Mouse (Mus musculus) monocyte, adult 5-6 weeks (primary cell): ENCODE measurements around the gene Gm49361. TPM values are rescaled to one million over a fixed set of nuclear protein-coding genes. Genes with fewer than 3 reads are reported as not detected.
"Not testable (repeated sequence)": the region's sequence is repeated elsewhere in the genome, so short reads cannot be mapped to it uniquely, and the experiment has no call there.

Source experiments
- ATAC-seq: fragments of 153-309, 156-312 bp; replicated peaks from 2 replicates; pipeline ENCODE4 v1.8.0; 2017; ENCODE audit warnings: mild to moderate bottlenecking; ENCODE audit not compliant: low TSS enrichment, insufficient number of reproducible peaks, severe bottlenecking, poor library complexity, low FRiP score
- total RNA-seq: library from RNA; stranded (forward); fragments of 200-1000, 200-491, 200-594 nt; gene quantifications from 3 replicates; pipeline ENCODE4 v1.2.3, GENCODE M21; 2017

Gm49361 gene
- total RNA-seq, 1 experiment from 2014 or later, result not detected

GRCm38 (mm10) chr14:57657500-57657899 lies 88.4 kb downstream of the Gm49361 start:
- ATAC-seq, result no peak

DNA sequence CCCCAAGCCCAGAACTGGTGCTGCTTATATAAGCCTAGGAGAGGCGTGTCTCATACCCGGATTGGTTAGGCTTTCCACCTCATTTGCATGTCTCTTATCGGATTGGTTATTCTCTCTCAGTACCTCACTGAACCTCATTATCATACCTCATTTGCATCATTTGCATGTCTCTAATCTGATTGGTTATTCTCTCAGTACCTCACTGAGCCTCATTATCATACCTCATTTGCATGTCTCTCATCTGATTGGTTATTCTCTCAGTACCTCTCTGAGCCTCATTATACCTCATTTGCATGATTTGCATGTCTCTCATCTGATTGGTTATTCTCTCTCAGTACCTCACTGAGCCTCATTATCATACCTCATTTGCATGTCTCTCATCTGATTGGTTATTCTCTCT lies 89.4 kb downstream of the Gm49361 start:
- not testable (repeated sequence) for ATAC-seq

GRCm38 (mm10) chr14:57649501-57649900 lies 96.4 kb downstream of the Gm49361 start:
- no peak for ATAC-seq

DNA sequence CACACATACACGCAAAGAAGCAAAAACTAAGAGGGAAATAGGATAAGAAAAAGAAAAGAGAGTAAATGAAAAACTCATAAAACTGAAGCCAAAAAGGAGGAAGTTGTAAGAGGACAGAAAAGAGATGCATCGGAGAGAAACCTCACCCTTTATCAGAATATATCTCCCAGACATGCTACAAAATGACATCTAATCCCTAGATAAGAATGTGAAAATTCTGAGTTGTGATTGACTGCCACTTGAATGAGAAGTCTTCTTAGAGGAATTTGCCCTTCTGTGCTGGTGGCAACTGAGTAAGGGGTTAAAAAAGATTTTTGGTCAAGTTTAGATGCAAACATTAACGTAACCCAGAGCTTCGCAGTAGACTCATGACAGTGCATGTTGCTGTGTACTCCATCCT lies 99.7 kb downstream of the Gm49361 start:
- ATAC-seq, result no peak

GRCm38 (mm10) chr14:57639153-57639552 lies 106.8 kb downstream of the Gm49361 start:
- no peak for ATAC-seq

DNA sequence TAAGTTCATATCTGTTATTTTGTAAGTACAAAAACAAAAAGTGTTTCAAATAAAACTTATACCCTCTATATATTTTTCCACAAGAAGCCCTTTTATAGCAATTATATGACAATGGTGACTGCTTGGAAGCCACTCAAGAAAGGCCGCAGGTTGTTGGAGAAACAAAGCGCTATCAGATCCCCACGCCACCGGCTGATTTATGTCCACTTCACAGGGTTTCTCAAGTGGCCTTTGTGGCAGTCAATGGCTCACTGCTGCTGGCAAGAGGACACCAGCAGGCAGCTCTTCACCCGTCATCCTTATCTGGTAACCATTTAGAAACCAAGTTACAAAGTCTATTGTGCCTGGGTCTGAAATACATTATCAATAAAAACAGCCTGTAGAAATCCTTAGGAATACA lies 111.8 kb downstream of the Gm49361 start:
- no peak for ATAC-seq

GRCm38 (mm10) chr14:57629595-57629994 lies 116.3 kb downstream of the Gm49361 start:
- ATAC-seq, result no peak

- ATAC-seq, result no peak
Measured at GRCm38 (mm10) chr14:57622934-57623333, 123.0 kb downstream of the Gm49361 start.

- no peak for ATAC-seq
Measured at GRCm38 (mm10) chr14:57621699-57622098, 124.2 kb downstream of the Gm49361 start.

DNA sequence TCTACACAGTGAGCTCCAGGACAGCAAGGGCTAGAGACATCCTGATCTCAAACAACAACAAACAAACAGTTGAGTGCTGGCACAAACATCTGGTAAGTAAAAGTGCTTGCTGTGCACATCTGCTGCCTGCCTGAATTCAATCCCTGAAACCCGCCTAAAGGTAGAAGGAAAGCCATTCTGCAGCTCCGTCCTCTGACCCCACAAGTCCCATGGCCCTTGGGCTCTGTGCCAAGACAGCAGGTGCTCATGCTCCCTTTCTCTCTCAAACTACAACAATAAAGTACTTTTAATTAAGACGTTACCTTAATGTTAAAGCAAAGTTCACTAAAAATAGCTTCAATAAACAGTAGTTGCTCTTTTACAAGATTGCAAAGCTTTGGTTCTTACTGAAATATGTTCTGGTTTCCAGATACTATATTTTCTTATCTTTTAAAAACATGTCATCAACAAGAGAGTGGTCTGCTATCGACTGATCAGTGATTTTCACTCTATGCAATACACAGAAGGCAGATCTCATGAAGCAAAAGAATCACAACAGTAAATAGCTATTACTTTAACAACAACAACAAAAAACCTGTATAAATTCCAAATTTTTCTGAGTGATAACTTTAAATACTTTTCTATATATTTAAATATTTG lies 125.2 kb downstream of the Gm49361 start:
- ATAC-seq, result no peak

- peak; percentile 79 for ATAC-seq
Measured at GRCm38 (mm10) chr14:57619487-57619886, 126.4 kb downstream of the Gm49361 start.

GRCm38 (mm10) chr14:57617675-57618074 lies 128.2 kb downstream of the Gm49361 start:
- ATAC-seq, result no peak

- ATAC-seq, result no peak
Measured at GRCm38 (mm10) chr14:57616339-57616965, 129.5 kb downstream of the Gm49361 start.

GRCm38 (mm10) chr14:57615828-57616227 lies 130.1 kb downstream of the Gm49361 start:
- ATAC-seq, result no peak

GRCm38 (mm10) chr14:57611034-57611433 lies 134.9 kb downstream of the Gm49361 start:
- no peak for ATAC-seq

DNA sequence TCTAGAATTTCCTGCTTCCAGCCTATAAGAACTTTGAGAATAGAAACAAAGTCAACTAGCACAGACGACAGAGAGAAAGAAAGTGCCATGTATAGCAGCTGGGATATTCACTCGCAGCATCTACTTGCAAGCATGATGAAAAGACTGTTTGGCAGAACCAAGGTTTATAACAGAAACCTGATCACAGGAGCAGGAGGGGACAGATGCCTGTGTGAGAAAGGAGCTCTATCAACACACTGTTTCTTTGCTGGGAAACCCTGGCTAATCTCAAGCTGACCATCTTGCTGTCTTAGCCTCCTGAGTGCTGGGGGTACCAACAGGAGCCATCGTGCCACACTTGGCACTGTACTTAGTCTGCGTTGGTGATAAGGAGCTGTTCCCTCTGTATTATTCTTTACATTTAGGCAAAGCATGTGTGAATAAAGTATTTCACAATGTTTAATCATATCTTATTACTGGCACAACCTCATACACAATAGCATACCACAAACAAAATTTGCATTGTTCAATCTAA lies 136.0 kb downstream of the Gm49361 start:
- ATAC-seq, result no peak

DNA sequence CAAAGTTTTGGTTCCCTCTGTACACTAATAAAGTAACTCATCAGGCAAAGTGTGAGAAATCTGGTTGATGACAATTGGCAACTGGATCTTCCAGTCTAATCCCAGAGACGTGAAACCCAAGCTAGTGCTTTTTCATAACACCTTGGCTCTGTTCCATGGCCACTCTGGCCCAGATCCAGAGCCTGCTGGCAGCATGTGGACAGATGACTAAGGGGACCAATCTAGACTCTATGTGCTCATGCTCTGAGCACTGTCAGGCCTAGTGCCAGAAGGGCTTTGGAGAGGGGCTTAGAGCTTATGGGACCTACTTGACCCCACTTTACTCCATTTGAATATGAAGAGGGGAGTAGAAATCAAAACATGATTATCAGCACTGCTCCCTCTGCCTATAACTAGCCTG lies 138.4 kb downstream of the Gm49361 start:
- no peak for ATAC-seq

DNA sequence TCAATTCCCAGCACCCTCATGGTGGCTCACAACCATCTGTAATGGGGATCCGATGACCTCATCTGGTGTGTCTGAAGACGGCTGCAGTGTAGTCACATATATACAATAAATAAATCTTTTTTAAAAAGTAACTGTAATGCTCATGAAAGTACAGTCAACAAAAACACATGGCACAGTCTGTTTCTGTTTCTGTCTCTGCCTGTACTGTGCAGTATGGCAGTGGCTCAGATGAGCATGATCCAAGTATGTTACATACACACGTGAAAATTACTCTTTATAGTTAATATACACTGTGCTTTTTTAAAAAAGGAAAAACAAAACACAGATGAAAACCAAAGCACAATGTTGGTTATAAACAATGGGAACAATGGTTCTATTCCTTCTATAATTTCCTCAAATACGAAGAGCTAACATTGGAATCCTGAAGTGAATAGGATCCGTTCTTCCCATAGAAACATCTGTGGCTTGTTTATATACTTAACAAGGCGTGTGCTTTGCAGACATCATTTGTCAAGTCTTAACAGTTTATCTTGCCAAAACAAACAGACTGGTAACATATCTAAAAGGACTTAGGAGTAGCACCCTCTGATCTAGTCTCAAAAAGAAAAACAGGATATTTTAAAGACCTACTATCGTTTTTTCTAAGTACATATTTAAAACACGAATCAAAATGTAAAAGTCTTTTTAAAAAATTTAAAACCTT lies 139.1 kb downstream of the Gm49361 start:
- no peak for ATAC-seq

GRCm38 (mm10) chr14:57593279-57593678 lies 152.6 kb downstream of the Gm49361 start:
- no peak for ATAC-seq
